Mouse (Mus musculus) C2C12 (cell line): ENCODE results near the gene Glb1l3. TPM values are rescaled to one million over a fixed set of nuclear protein-coding genes. Genes with fewer than 3 reads are reported as not detected.

ENCODE experiments used
- H3K27me3 ChIP-seq: one replicate; pipeline ENCODE4 v1.6.1; 2011; ENCODE audit not compliant: control insufficient read depth, insufficient read depth, insufficient read length
- H3K36me3 ChIP-seq: one replicate; pipeline ENCODE4 v1.6.1; 2011; ENCODE audit not compliant: control insufficient read depth, insufficient read depth
- H3K4me3 ChIP-seq: one replicate; pipeline ENCODE4 v1.5.1; 2011; ENCODE audit warnings: mild to moderate bottlenecking, control low read depth; ENCODE audit not compliant: poor library complexity, insufficient read depth, severe bottlenecking
- H3K79me2 ChIP-seq: one replicate; pipeline ENCODE4 v1.6.1; 2011; ENCODE audit not compliant: control insufficient read depth, insufficient read depth
- H3K79me3 ChIP-seq: one replicate; pipeline ENCODE4 v1.6.1; 2011; ENCODE audit warnings: low read depth, control low read depth
- H3ac ChIP-seq: one replicate; pipeline ENCODE3; 2011; ENCODE audit warnings: low read depth; ENCODE audit not compliant: control insufficient read depth, insufficient read length
- CEBPB ChIP-seq: IDR thresholded peaks from one replicate; pipeline ENCODE4 v1.6.1; 2011; ENCODE audit warnings: low read depth, mild to moderate bottlenecking, control low read depth, moderate library complexity
- CTCF ChIP-seq: IDR thresholded peaks from one replicate; pipeline ENCODE4 v1.5.1; 2011; ENCODE audit not compliant: control insufficient read depth, insufficient read depth, insufficient read length
- FOSL1 ChIP-seq: IDR thresholded peaks from one replicate; pipeline ENCODE4 v1.8.0; 2011; ENCODE audit warnings: mild to moderate bottlenecking, low read length; ENCODE audit not compliant: poor library complexity, insufficient read depth, severe bottlenecking
- MAX ChIP-seq: IDR thresholded peaks from one replicate; pipeline ENCODE4 v1.6.1; 2011; ENCODE audit warnings: mild to moderate bottlenecking, control low read depth
- MYOD1 ChIP-seq: IDR thresholded peaks from one replicate; pipeline ENCODE4 v1.6.1; 2011; ENCODE audit warnings: low read depth; ENCODE audit not compliant: control insufficient read depth, insufficient read length
- MYOG ChIP-seq: IDR thresholded peaks from one replicate; pipeline ENCODE4 v1.6.1; 2011; ENCODE audit not compliant: control insufficient read depth, insufficient read length; ENCODE audit errors: extremely low read depth
- USF1 ChIP-seq: IDR thresholded peaks from one replicate; pipeline ENCODE4 v1.6.1; 2011; ENCODE audit warnings: low read depth, mild to moderate bottlenecking, control low read depth, moderate library complexity
- polyA plus RNA-seq: library from polyadenylated mRNA; unstranded; fragments of >200 nt; fragmentation: generic; extraction: Trizol; gene quantifications from one replicate; pipeline ENCODE4 v1.2.1, GENCODE M21; 2012; ENCODE audit warnings: missing spikeins

Glb1l3 gene
- polyA plus RNA-seq, 1 experiment, result not detected

DNA sequence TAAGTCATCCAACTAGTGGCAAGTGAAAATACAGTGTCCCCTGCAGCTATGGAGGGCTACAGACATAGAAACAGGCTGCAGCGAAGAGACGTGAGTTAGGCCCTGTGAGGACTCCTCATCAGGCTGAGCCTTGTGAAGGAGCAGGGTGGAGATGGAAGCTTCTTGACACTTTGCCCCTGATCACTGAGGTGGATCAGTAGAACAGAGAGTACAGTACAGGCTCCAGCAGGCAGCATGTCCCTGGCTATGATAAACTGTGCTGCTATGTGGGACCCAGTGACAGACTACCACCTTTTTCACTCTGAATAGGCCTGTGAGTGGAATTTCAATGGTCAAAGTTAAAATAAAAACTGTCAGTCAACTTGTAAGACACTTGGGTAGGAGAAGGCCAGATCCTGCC is 60.3 kb downstream of the Glb1l3 start:
- Histone ChIP-seq H3ac (no peak overlapping the region), H3K79me3 (no peaks in the 10 kb centered on the region), H3K4me3 (no peak overlapping the region), H3K79me2 (no peaks in the 10 kb centered on the region), H3K27me3 (no peaks in the 10 kb centered on the region), H3K36me3 (no peaks in the 10 kb centered on the region)
- TF ChIP-seq MYOG (no peak), FOSL1 (no peak), CTCF (no peak), MYOD1 (no peak), MAX (no peak), CEBPB (no peak)

DNA sequence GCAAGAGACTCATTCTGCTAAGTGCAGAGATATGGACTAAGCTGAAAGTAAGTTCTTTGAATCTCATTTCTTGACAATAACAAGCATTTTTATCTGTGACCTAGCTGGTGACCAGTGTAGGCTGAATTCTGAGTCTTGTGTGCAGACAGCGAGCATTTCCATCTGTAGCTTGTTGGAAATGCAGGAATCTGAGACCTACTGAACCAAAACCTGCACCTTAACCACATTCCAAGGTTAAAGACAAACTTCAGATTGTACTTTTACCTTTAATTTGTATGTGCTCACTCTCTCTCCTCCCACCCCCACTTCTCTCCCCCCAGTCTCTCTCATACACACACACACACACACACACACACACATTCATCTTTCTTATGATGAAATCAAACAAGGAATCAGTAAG is 62.0 kb downstream of the Glb1l3 start:
- H3K79me3 ChIP-seq, result no peaks in the 10 kb centered on the region
- H3K36me3 ChIP-seq, result no peaks in the 10 kb centered on the region
- H3K27me3 ChIP-seq, result no peaks in the 10 kb centered on the region
- TF ChIP-seq MYOD1 (no peak), MAX (no peak), FOSL1 (no peak), CEBPB (no peak), USF1 (no peak), MYOG (no peak), CTCF (no peak)
- H3K4me3 ChIP-seq, result no peak overlapping the region
- no peak overlapping the region for H3ac ChIP-seq
- H3K79me2 ChIP-seq, result no peaks in the 10 kb centered on the region

- TF ChIP-seq USF1, result no peak
- TF ChIP-seq CEBPB, result no peak
- TF ChIP-seq FOSL1, result no peak
- TF ChIP-seq CTCF, result no peak
- TF ChIP-seq MYOD1, result no peak
- TF ChIP-seq MYOG, result no peak
- no peak for TF ChIP-seq MAX
- H3ac ChIP-seq, result no peak overlapping the region
- no peaks in the 10 kb centered on the region for H3K36me3 ChIP-seq
- H3K27me3 ChIP-seq, result no peaks in the 10 kb centered on the region
- H3K4me3 ChIP-seq, result no peak overlapping the region
- no peaks in the 10 kb centered on the region for H3K79me3 ChIP-seq
- H3K79me2 ChIP-seq, result no peaks in the 10 kb centered on the region
These were observed 62.5 kb downstream of the Glb1l3 start for GRCm38 (mm10) chr9:26798205-26798604.

DNA sequence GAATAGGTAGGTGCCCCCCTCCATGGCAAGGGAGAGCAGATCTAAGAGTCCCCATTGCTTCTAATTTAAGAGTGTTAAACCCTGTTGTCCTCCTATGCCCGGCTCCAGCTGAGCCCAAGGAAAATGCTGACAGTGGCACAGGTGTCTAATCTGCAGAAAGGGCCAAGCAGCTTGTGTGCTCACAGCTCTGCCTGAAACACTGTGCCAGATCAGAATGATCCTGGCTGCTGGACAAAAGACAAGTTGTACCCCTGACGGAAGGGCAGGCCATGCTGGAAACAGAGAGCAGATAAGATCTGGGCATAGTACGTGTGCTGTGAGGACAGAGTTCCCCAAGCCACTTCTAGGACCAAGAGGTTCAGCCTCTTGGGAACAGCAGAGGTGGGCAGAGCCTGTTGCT is 67.9 kb downstream of the Glb1l3 start:
- TF ChIP-seq CEBPB (no peak), MYOG (no peak), USF1 (no peak), FOSL1 (no peak), MAX (no peak)
- H3ac ChIP-seq, result no peak overlapping the region
- no peaks in the 10 kb centered on the region for H3K79me2 ChIP-seq

GRCm38 (mm10) chr9:26783414-26783975 is 77.2 kb downstream of the Glb1l3 start:
- Histone ChIP-seq H3K36me3 (no peaks in the 10 kb centered on the region), H3ac (no peak overlapping the region), H3K27me3 (no peaks in the 10 kb centered on the region), H3K79me3 (no peaks in the 10 kb centered on the region), H3K4me3 (no peak overlapping the region), H3K79me2 (no peaks in the 10 kb centered on the region)
- TF ChIP-seq CTCF (no peak), USF1 (no peak), CEBPB (no peak), MAX (no peak)

More for the DNA sequence above, 67.9 kb downstream of the Glb1l3 start:
- no peaks in the 10 kb centered on the region for H3K27me3 ChIP-seq
- H3K4me3 ChIP-seq, result no peak overlapping the region
- H3K79me3 ChIP-seq, result no peaks in the 10 kb centered on the region
- no peaks in the 10 kb centered on the region for H3K36me3 ChIP-seq

- Histone ChIP-seq H3K4me3 (no peak overlapping the region), H3ac (no peak overlapping the region), H3K27me3 (no peaks in the 10 kb centered on the region), H3K36me3 (no peaks in the 10 kb centered on the region), H3K79me3 (no peaks in the 10 kb centered on the region), H3K79me2 (no peaks in the 10 kb centered on the region)
- no peak for TF ChIP-seq MYOD1
- no peak for TF ChIP-seq CTCF
These were observed 82.3 kb downstream of the Glb1l3 start for GRCm38 (mm10) chr9:26778421-26778820.
